Mouse (Mus musculus) heart, postnatal 14 days (tissue): ENCODE measurements around the gene Rpl35a. TPM values are rescaled to one million over a fixed set of nuclear protein-coding genes. Genes with fewer than 3 reads are reported as not detected.

ENCODE experiments used
- DNase-seq, 2 experiments: peaks; one replicate each; pipeline ENCODE4 v3.0.0; 2021 to 2022
- intact Hi-C: fragments of 180-260 bp; cut with DNase I; formaldehyde crosslinking; loops from one replicate; pipeline ENCODE4 v1.15.1; 2025
- long read RNA-seq, 2 experiments: library from polyadenylated mRNA; stranded (forward); transcript quantifications; one replicate each; pipeline ENCODE4 v2.0.0; 2021
- total RNA-seq, 2 experiments: library from RNA; stranded (reverse); gene quantifications; 2 replicates each; pipeline ENCODE4 v1.2.3; 2021

Gene Rpl35a
- total RNA-seq = 100 to 1,000 TPM; 297 to 302 TPM
- long read RNA-seq, experiment 1, transcript Rpl35a-205 (5 exons, 510 nt) = major isoform, 15 of 18 reads
- long read RNA-seq, experiment 1, partial matches to known transcripts = 0 of 18 reads
- long read RNA-seq, experiment 1, other reads (novel, unspliced or antisense) = 0 of 18 reads
- long read RNA-seq, experiment 2, transcript Rpl35a-205 (5 exons, 510 nt) = major isoform, 19 of 21 reads
- long read RNA-seq, experiment 2, partial matches to known transcripts = 1 of 21 reads
- long read RNA-seq, experiment 2, other reads (novel, unspliced or antisense) = 0 of 21 reads

- peak; percentile 90 to 92 for DNase-seq
- intact Hi-C loops = no loop called here
These were observed at the start of gene Rpl35a, which contains the start of gene Iqcg for GRCm38 (mm10) chr16:33056095-33056785. Gene Rpl35a (plus strand): TSS chr16:33056453. Gene Iqcg (minus strand): TSS chr16:33056218.

- intact Hi-C loops = no loop called here
- DNase-seq = no peak
These were observed 49.4 kb upstream of the Rpl35a start for GRCm38 (mm10) chr16:33006888-33007287.

DNA sequence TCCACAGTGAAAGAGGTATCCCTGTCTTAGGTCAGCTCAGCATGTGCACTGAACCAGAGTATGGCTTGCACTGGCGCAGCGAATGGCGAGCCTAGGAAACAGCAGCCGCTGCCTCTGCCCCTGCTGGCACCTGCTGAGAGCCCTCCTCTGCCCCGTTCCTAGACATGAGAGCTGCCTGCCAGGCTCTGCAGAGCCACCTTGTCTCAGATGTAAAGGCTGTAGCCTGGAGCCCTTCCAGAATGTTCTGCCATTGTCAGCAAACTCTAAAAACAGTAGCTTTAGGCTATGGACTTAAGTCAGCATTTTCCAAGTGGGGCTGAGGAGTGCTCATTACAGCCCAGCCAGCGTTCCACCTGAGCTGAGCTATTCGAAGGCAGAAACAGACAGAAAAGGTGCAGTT, 48.8 kb upstream of the Rpl35a start:
- DNase-seq = no peak
- intact Hi-C loops = no loop called here

DNA sequence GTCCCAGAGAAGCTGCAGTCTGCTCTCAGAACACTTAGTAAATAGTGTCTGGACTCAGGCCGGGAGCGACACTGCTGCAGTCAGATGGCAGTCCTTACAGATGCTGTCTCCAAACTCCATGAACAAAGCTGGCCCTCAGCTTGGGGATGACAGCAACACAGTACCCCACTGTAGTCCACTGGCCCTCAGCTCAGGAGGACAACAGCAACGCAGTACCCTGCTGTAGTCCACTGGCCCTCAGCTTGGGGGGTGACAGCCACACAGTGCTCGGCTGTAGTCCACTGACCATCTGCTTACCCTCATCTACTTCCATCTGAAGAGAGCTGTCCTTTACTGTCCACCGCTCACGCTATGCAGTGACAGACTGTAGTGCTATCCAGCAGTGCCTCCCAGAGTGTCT, 46.1 kb upstream of the Rpl35a start:
- intact Hi-C loops = no loop called here

GRCm38 (mm10) chr16:33013801-33014200, 42.5 kb upstream of the Rpl35a start:
- DNase-seq = no peak
- intact Hi-C loops = no loop called here

More for the DNA sequence above, 46.1 kb upstream of the Rpl35a start:
- no peak for DNase-seq

DNA sequence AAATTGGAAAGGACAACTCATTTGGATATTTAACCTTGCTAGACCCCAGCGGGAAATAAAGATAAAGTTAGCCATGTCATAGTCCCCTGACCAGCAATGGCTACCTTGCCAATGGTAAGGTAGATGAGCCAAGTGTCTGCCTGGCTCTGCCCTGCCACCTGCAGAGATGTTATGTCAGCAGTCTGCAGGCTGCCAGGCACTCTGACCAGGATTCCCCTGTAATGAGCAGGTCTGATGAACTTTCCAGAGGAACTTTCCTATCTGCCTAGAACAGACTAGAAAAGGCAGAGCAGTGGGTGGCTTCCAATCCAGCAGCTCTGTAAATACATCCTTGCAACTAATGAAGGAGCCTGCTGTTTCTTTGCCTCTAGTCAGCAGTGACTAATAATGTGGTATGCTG, 41.3 kb upstream of the Rpl35a start:
- no peak for DNase-seq
- intact Hi-C loops = no loop called here

DNA sequence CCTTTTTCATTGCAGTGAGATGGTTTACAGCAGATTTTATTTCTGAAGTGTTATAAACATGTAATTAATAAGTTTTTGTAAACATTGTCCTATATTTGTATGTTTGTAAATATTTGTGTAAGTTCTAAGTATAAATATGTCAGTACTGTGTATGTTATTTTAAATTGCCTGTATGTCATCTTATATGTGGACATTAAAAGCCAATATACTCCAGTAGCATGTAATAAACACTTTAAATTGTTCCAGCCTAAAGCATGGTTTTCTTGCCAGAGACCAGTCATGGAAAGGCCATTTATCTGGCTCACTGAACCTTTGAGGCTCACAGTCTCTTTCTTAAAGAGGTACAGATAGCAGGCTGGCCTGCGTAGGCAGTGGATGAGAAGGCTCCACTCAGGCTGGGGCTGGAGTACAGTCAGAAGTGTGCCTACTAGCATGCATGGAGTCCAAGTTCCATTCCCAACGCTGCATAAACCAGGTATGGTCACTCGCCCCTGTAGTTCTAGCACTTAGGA, 40.8 kb upstream of the Rpl35a start:
- no peak for DNase-seq
- intact Hi-C loops = no loop called here

- intact Hi-C loops = no loop called here
- DNase-seq = no peak
These were observed 40.3 kb upstream of the Rpl35a start for GRCm38 (mm10) chr16:33015986-33016385.

DNA sequence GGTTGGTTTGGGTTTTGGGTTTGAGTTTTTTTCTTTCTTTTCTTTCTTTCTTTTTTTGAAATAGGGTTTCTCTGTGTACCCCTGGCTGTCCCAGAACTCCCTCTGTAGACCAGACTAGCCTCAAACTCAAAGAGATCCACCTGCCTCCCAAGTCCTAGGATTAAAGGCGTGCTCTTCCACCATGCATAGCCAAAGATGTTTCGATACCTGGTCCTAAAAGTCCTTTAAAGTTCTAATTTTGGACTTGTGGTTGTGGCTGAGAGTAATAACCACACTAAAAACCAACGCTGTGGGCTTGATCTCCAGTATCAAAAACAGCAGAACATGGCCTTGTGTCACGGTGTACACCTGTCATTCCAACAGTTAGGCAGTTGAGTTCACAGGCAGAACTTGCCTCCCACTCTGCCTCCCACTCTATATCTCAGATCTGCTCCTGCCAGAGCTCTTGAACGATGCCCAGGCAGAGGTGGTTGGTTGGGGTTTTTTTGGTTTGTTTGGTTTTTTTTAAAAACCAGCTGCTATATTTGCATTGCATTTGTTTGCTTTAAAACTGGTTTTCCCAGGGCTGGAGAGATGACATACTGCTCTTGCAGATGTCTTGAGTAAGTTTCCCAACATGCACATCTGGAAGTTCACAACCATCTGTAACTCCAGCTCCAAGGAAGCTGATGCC, 38.4 kb upstream of the Rpl35a start:
- DNase-seq = no peak
- intact Hi-C loops = no loop called here

- DNase-seq = peak in 1 of 2 experiments; percentile 16
- intact Hi-C loops = no loop called here
These were observed 37.0 kb upstream of the Rpl35a start for GRCm38 (mm10) chr16:33019117-33019770.

DNA sequence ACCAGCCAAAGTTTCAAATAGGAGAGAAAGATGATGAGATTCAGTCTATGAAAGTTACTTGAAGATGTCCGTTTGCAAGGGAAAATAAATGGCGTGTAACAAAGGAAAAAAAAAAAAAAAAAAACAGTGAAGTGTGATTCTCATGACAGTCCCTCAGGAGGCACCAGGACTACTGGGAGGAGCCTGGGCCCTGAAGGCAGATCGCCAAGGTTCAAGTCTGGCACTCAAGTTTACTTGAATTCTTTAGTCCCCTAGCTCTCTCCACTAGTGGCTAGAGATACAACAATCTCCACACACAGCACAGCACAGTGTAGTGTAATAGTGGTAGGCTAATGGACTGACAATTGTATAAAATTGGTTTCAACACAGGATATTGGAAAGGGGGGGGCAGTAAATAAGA, 34.9 kb upstream of the Rpl35a start:
- no peak for DNase-seq
- intact Hi-C loops = loop anchor here (10.0 kb wide), 1 partner anchor 207 kb away; the partner anchor contains the start of gene Smbd1

- DNase-seq = peak; percentile 88 to 95
- intact Hi-C loops = loop anchor here (1.0 to 10.0 kb wide), 2 partner anchors 131 to 209 kb away; partner anchors contain the start of gene Smbd1
These were observed 32.5 kb upstream of the Rpl35a start for GRCm38 (mm10) chr16:33023750-33024149.

DNA sequence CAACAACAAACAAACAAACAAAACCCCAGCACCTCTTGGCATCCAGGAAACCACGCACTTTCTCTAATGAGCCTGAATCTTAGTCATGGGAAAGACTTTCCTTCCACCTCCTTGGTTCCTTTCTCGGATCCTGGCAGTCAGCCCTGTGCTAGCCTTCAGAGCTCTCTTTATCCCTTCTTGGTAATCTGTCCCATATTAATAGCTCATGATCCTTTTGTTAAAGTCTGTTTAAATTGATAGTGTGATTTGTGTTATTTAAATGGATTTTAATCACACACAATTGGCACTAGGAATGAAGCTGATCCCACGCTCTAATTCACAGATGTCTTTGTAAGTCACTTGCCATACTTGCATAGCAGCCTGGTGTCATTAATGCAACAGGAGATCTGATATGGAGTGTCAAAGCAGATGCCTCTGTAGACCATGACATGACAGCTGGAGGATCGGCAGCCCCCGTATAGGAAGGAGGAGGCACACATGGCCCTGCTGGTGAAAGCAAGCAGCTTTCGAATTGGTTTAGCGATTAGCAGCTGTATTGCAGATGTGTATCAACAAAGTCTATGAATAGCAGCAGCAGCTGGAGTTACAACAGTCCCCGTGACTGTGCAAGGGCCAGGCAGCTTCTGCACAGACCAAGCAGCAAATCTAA, 31.7 kb upstream of the Rpl35a start:
- intact Hi-C loops = loop anchor here (1.0 to 10.0 kb wide), 2 partner anchors 130 to 210 kb away; partner anchors contain the start of gene Smbd1
- DNase-seq = no peak

DNA sequence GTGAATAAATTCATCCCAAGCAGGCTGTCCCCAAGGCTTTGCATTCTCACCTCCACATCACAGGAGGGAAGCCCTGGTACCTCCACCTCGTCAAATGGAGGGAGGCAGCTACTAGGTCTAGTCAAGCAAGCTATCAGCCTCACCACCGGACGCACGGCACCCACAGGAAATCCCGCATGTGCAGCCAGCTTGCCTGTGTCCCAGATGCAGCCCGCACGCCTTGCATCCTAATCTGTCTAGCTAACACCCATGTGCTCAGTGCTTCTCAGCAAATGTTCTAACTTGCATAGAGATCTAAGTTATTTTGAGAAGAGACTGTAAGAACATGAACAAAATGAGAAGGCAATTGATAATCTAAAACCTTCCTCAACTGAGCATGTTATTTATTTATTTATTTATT, 29.9 kb upstream of the Rpl35a start:
- no peak for DNase-seq
- intact Hi-C loops = loop anchor here (10.0 kb wide), 1 partner anchor 212 kb away; the partner anchor contains the start of gene Smbd1

- intact Hi-C loops = no loop called here
- DNase-seq = no peak
These were observed 20.2 kb upstream of the Rpl35a start for GRCm38 (mm10) chr16:33036006-33036405.

- intact Hi-C loops = no loop called here
- no peak for DNase-seq
These were observed 13.6 kb upstream of the Rpl35a start for GRCm38 (mm10) chr16:33042682-33043081.

DNA sequence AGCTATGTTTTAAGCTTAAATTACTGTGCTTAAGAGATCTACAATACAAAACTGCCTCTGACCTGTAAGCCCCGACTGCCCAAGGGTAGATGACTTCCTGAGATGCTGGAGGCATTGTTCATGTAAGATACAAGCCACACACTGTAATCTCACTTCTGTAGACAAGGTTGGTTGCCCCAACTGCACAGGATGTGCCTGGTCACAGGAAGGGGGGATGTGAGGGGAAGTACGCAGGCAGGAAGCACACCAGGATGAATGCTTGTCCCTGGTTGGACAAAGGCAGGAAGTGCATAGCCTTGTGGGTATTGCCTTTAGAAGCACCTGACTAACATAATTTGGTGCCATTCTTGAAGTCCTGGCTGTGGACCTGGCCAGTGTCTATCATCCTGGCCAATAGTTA, 13.0 kb upstream of the Rpl35a start:
- DNase-seq = no peak
- intact Hi-C loops = no loop called here

DNA sequence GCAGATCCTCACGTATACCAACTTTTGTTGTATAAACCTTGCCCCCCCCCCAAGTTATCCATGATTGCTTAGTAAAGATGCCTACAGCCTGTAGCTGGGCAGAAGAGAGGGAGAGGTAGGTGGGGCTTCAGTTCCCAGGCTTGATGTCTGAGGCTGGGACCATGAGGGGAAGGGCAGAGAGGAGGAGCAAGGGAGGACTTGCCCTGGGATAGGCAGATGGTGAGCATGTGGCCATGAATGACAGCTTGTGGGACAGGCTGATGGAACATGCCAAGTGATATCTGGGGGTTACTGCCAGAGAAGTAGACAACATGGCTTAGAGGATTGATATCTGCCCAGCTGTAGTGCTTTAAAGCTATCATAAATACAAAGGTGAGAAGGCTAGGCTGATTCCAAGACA, 8.2 kb upstream of the Rpl35a start:
- intact Hi-C loops = no loop called here
- no peak for DNase-seq

- intact Hi-C loops = no loop called here
- DNase-seq = no peak
These were observed 7.6 kb upstream of the Rpl35a start for GRCm38 (mm10) chr16:33048686-33049085.

- no peak for DNase-seq
- intact Hi-C loops = no loop called here
These were observed 6.4 kb upstream of the Rpl35a start for GRCm38 (mm10) chr16:33049809-33050208.
